Mouse (Mus musculus) stomach, embryonic 14.5 days (tissue): ENCODE data around the gene Tac2. TPM values are rescaled to one million over a fixed set of nuclear protein-coding genes. Genes with fewer than 3 reads are reported as not detected.
"Not testable (repeated sequence)": the region's sequence is repeated elsewhere in the genome, so short reads cannot be mapped to it uniquely, and the experiment has no call there.

Experiments used
- ATAC-seq: fragments of 200-750 bp; cut with Nextera tagmentation; 2 replicates; pipeline ENCODE4 v1.8.0; 2017; ENCODE audit warnings: low read depth, moderate TSS enrichment; ENCODE audit not compliant: insufficient number of reproducible peaks, insufficient read depth, low FRiP score
- H3K27ac ChIP-seq: fragments of 300-500 bp; sonication (generic); 2 replicates; pipeline ENCODE4 v1.5.1; 2014; ENCODE audit warnings: mild to moderate bottlenecking, low read length, moderate library complexity, mixed read lengths
- H3K27me3 ChIP-seq: fragments of 300-500 bp; sonication (generic); 2 replicates; pipeline ENCODE4 v1.6.1; 2014; ENCODE audit warnings: low read length, control low read depth, mixed read lengths; ENCODE audit not compliant: control insufficient read depth, insufficient read depth
- H3K36me3 ChIP-seq: fragments of 300-500 bp; sonication (generic); 2 replicates; pipeline ENCODE4 v1.6.1; 2014; ENCODE audit warnings: mild to moderate bottlenecking, control low read depth, low read length, moderate library complexity, mixed read lengths; ENCODE audit not compliant: control insufficient read depth, insufficient read depth
- H3K4me1 ChIP-seq: fragments of 300-500 bp; sonication (generic); 2 replicates; pipeline ENCODE4 v1.6.1; 2014; ENCODE audit warnings: low read length, control low read depth, mixed read lengths; ENCODE audit not compliant: control insufficient read depth, insufficient read depth
- H3K4me2 ChIP-seq: fragments of 300-500 bp; sonication (generic); replicated peaks from 2 replicates; pipeline ENCODE4 v1.6.1; 2014; ENCODE audit warnings: low read depth, low read length, control low read depth
- H3K4me3 ChIP-seq: fragments of 300-500 bp; sonication (generic); 2 replicates; pipeline ENCODE4 v1.5.1; 2014; ENCODE audit warnings: low read depth, low read length, control low read depth
- H3K9ac ChIP-seq: fragments of 300-500 bp; sonication (generic); replicated peaks from 2 replicates; pipeline ENCODE4 v1.6.1; 2014; ENCODE audit warnings: low read depth, mild to moderate bottlenecking, control low read depth, low read length, moderate library complexity, mixed read lengths
- H3K9me3 ChIP-seq: fragments of 300-500 bp; sonication (generic); 2 replicates; pipeline ENCODE4 v1.6.1; 2016; ENCODE audit warnings: low read depth, low read length, control low read depth; ENCODE audit not compliant: control insufficient read depth
- WGBS: fragments of 180-500 bp; shearing (Covaris S2); extraction: QIAGEN DNeasy Blood & Tissue Kit; methylation state at CpG from one replicate; pipeline ENCODE4 v1.1.7; 2014; 5-methylcytosine and 5-hydroxymethylcytosine counted together
- polyA plus RNA-seq: library from polyadenylated mRNA; unstranded; fragments of >200 nt; fragmentation: Nextera tagmentation; extraction: Ambion mirVana; gene quantifications from 2 replicates; pipeline ENCODE4 v1.2.1, GENCODE M21; 2014

The Tac2 gene
- polyA plus RNA-seq, 1 experiment from 2014 or later, result 1.6 TPM

DNA sequence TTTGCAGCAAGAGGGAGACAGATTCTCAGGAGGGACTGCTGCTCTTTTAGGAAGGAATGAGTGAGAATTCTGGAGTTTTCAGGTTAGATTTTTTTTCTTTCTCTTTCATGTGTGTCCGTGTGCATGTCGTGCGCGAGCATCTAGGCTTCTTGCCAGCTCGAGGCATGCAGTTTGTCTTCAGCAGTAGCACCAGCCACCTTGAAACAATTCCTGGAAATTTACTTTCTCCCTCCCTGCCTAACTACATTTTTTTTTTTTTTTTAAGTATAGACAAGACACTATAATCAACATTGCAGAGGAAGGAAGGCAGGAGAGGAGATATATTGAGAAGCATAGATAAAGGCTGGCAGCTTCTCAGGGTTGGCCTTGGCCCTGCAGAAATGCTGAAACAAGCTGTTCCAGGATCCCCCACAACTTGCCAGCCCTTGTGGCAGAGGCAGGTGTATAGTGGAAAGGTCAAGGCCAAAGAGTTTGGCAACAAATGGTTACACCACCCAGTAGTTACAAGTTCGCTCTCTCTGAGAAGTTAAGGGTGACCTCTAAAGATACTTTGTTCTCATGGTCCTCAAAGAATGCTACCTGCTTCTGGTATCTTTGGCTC is 30.4 kb downstream of the Tac2 start:
- Histone ChIP-seq H3K27me3 (no peaks in the 10 kb centered on the region), H3K4me1 (0 out of 2 replicates have a peak, but pooled peaks cover 8% of the 10 kb centered on the region), H3K9me3 (no peaks in the 10 kb centered on the region), H3K9ac (no peak overlapping the region), H3K4me2 (no peak overlapping the region), H3K27ac (no peak overlapping the region), H3K4me3 (no peak overlapping the region), H3K36me3 (no peaks in the 10 kb centered on the region)
- WGBS, result 59% methylated on average over 6 of the region's 6 CpGs
- no peak for ATAC-seq

DNA sequence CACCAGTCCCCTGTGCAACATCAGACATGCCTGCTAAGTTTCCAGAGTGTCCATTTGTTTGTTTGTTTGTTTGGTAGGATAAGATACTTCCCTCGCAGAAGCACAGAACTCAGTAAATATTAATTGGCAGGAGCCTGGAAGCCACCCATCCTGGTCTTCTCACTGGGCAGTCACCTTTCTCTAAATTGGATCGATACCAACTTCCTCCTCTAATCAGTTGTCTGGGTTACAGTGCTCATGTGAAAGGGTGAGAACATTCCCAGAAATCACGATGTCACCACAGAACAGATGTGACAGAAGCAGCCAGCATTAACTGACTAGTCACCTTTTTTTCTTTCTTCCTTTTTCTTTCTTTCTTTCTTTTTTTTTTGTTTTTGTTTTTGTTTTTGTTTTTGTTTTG is 31.0 kb downstream of the Tac2 start:
- Histone ChIP-seq H3K4me3 (no peak overlapping the region), H3K9me3 (no peaks in the 10 kb centered on the region), H3K27ac (no peak overlapping the region), H3K4me1 (0 out of 2 replicates have a peak, but pooled peaks cover 8% of the 10 kb centered on the region), H3K36me3 (no peaks in the 10 kb centered on the region), H3K4me2 (no peak overlapping the region), H3K9ac (no peak overlapping the region), H3K27me3 (no peaks in the 10 kb centered on the region)
- no peak for ATAC-seq
- 60% methylated on average over 3 of the region's 3 CpGs for WGBS

DNA sequence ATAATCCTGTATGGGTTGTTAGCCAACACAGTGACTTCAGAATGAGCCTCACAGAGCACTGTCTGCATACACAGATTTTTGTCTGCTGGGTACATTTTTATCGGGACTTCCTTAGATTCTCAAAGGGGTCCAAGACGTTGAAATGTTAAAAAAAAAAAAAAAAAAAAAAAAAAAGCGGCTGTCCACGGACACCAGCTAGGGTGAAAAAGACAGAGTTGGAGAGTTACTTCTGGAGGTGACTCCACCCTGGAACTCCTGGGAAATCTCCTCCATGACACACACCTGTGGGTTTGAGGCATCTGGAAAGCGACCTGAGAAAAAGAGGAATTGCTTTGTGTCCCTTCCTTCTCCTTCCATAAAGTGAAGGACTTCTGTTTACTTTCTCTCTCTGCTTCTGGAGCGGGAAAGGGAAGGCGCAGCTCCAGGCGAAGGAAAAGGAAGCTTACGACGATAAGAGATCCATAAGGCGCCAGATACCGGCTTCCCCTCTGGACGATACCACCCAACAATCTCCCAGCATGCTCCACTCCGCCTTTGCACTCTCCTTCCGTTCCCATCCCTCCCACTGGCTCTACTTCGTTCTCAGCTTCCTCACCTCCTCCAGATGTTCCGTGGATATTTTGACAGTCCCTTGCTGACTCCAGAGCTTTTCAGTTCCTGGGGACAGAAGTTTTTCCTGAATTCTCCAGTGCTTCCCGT is 31.6 kb downstream of the Tac2 start:
- Histone ChIP-seq H3K36me3 (no peaks in the 10 kb centered on the region), H3K4me2 (peak overlapping the region; percentile 42), H3K27me3 (no peaks in the 10 kb centered on the region), H3K4me1 (0 out of 2 replicates have a peak, but pooled peaks cover 8% of the 10 kb centered on the region), H3K9ac (no peak overlapping the region), H3K9me3 (no peaks in the 10 kb centered on the region), H3K27ac (no peak overlapping the region), H3K4me3 (peak overlapping the region; percentile 15; the same call in 1 of the 2 replicates)
- WGBS, result 25% methylated on average over 17 of the region's 18 CpGs
- ATAC-seq, result no peak

DNA sequence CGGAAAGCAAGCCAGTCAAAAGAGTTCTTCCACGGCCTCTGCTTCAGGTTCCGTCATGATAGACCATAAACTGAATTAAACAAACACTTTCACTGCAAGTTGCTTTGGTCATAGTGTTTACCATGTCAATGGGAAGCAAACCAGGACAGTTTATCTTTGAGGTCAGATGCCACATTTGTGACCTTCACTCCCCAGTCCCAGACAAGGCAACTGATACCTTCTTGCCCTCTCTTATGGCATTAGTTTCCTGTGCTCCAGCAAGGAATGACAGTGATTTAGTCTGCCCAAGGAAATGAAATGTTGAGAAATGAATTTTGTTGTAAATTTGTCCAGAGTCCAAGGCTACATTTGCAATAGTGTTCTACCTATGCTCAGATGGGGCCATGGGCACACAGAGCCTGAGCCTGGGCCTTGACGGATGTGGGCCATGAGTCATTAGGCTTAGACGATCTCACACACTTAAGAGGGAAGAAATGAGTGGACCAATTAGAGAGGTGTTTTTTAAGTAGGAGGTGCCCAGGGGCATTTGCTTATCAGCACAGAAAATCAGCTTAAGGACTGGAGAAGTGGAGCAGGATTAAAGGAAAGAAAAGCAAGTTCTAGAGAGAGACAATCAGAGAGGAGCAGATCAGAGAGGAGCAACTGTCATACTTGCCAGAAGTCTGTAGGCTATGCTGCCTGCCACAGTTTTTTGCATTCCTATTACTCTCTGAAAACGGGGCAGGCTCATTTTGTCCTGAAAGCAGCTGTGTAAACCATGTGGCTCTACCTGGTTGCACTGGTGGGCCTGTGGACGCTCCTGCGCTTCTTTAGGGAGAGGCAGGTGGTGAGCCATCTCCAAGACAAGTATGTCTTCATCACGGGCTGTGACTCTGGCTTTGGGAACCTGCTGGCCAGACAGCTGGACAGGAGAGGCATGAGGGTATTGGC is 35.2 kb downstream of the Tac2 start, which contains the start of the genes Rdh1 and Rdh16f1:
TSS of gene Rdh1 (plus strand) at position 541 of the 930 bp plus-strand sequence.
TSS of gene Rdh16f1 (plus strand) at position 607 of the 930 bp plus-strand sequence.
- H3K4me1 ChIP-seq, result 0 out of 2 replicates have a peak, but pooled peaks cover 10% of the 10 kb centered on the region
- no peak within 1 kb of the TSS for H3K27ac ChIP-seq
- ATAC-seq, result no peak
- no peaks in the 10 kb centered on the region for H3K27me3 ChIP-seq
- no peaks in the 10 kb centered on the region for H3K9me3 ChIP-seq
- 57% methylated on average over 8 of the region's 9 CpGs for WGBS
- no peak within 1 kb of the TSS for H3K4me3 ChIP-seq
- H3K36me3 ChIP-seq, result no peaks in the 10 kb centered on the region
- H3K9ac ChIP-seq, result no peak within 1 kb of the TSS
- H3K4me2 ChIP-seq, result no peak within 1 kb of the TSS

DNA sequence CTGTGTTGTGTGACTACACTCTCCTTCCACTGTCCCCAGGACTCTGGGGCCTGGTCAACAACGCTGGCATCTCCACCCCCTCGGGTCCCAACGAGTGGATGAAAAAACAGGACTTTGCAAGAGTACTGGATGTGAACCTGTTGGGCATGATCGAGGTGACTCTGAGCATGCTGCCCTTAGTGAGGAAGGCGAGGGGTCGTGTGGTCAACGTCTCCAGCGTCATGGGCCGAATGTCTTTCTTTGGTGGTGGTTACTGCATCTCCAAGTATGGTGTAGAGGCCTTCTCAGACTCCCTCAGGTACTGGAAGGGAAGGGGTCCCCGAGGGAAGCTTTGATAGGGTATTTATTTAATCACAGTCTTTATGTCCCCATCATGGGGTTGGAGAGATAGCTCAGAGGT is 38.6 kb downstream of the Tac2 start:
- not testable (repeated sequence) for H3K4me1 ChIP-seq, H3K4me3 ChIP-seq, H3K36me3 ChIP-seq, H3K9ac ChIP-seq, H3K27ac ChIP-seq, ATAC-seq, H3K27me3 ChIP-seq, H3K4me2 ChIP-seq, H3K9me3 ChIP-seq
- 85% methylated on average over 10 of the region's 10 CpGs for WGBS

DNA sequence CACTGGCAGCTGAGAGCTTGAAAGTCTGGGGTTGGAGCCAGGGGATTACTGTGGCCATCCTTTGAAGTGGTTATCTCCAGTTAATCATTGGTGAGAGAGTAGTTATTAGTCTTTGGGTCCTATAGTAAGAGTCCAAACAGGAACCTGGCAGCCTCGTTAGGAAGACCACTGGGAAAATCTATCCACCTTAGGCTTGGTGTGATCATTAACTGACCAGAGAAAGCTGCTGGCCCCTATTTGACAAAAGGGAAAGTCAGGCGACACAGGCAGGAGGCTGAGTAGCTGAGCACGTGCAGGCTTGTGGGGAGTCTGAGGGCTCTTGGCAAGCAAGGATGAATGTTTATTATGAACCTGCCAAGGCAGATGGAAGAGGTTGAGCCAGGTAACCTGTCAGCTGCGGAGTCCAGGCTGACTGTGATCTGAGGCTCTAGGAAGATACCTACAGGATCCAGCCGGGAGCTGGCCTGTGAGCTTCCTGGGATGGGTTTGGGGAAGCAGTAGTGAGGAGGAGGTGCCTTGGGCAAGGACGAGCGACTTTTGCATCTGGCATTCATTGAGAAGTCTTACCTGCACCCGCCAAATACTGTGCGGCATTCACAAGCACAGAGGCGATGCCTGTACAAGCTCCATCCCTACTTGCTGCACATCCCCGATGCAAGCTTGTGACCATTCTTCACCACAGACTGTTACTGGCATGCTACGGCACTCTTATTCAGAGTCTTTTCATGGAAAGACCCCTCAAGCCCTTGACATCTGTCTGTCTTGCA is 39.8 kb downstream of the Tac2 start:
- Histone ChIP-seq H3K4me2 (no peak overlapping the region), H3K9ac (no peak overlapping the region), H3K9me3 (no peaks in the 10 kb centered on the region), H3K4me3 (no peak overlapping the region), H3K36me3 (no peaks in the 10 kb centered on the region), H3K27ac (no peak overlapping the region), H3K27me3 (no peaks in the 10 kb centered on the region), H3K4me1 (0 out of 2 replicates have a peak, but pooled peaks cover 6% of the 10 kb centered on the region)
- 49% methylated on average over 12 of the region's 12 CpGs for WGBS
- ATAC-seq, result peak; percentile 28; the same call in 1 of the 2 replicates

DNA sequence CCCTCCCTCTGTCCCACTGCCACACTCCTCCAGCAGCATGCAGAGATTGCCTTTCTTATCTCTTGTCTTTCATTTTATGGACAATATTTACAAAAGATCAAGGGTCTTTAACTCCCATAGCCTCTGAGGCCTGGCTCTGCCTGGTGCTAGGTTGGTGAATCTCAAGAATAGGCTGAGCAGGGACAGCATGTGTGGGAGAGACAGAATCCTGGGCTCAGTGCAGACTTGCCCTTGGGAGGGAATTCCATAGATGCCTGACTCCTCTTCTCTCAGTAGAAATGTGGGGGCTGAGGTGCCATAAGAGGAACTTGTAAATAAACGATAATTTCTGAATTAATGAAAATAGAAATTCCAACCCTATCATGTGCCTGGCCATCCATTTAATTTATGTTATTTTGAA is 42.3 kb downstream of the Tac2 start:
- no peak for ATAC-seq
- no peak overlapping the region for H3K4me3 ChIP-seq

More for the DNA sequence above, 42.3 kb downstream of the Tac2 start:
- Histone ChIP-seq H3K27ac (no peak overlapping the region), H3K4me1 (0 out of 2 replicates have a peak, but pooled peaks cover 6% of the 10 kb centered on the region), H3K27me3 (no peaks in the 10 kb centered on the region), H3K9me3 (no peaks in the 10 kb centered on the region), H3K4me2 (no peak overlapping the region), H3K9ac (no peak overlapping the region), H3K36me3 (no peaks in the 10 kb centered on the region)
- WGBS, result 77% methylated on average over 1 of the region's 1 CpGs
